Mouse (Mus musculus): ENCODE data around the gene Chmp4b. TPM values are rescaled to one million over a fixed set of nuclear protein-coding genes. Genes with fewer than 3 reads are reported as not detected.

The Chmp4b gene
- polyA plus RNA-seq (2011; ENCODE audit: insufficient read depth, insufficient read length, low read depth, missing spikeins): 116 and 125 TPM in 2 replicates

DNA sequence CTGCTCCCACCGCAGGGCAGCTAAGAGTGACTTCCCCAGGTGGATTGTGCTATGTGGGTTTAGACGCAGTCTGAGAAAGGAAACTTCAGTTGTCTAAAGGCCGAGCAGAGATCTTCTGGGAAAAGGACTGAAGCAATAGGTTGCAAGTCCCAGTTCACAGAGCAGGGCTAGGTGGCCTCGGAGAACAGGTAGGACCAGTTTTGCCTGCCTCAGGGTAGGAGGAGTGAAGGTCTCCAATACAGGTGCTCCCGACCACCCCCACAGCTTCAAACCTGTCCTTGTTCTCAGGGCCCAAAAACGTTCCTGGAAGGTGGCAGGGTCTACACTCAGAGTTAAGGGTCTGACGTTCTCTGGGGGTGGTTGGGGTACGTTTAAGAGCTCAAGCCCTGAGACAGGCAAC, at the start of gene Chmp4b:
Gene Chmp4b, plus strand, starts transcription at position 343 of the 400 bp plus-strand sequence.
- peak; percentile 95 for TF ChIP-seq EP300 (IDR thresholded peaks at IDR 0.05; ENCODE audit: insufficient read depth, low read depth, low read length)
- TF ChIP-seq CTCF (IDR thresholded peaks at IDR 0.05; ENCODE audit: low read depth, low read length): no peak
- no peak for TF ChIP-seq POLR2A (IDR thresholded peaks at IDR 0.05; ENCODE audit: insufficient read depth, low read length)
- Histone ChIP-seq H3K36me3 (ENCODE audit: control insufficient read depth, insufficient read depth, low read length, poor library complexity, severe bottlenecking) (no peaks in the 10 kb centered on the region), H3K9ac (ENCODE audit: low read depth, poor library complexity, severe bottlenecking) (no peak within 1 kb of the TSS), H3K4me3 (ENCODE audit: low read depth, low read length) (peak within 1 kb of the TSS; percentile 22), H3K9me3 (replicated peaks; ENCODE audit: control insufficient read depth, insufficient read depth, low read length, poor library complexity, severe bottlenecking) (no peaks in the 10 kb centered on the region; the same call in 1 of the 2 replicates), H3K4me1 (ENCODE audit: control insufficient read depth, insufficient read depth, low read length) (no peaks in the 10 kb centered on the region), H3K27me3 (ENCODE audit: control insufficient read depth, insufficient read depth, low read length, poor library complexity, severe bottlenecking) (no peaks in the 10 kb centered on the region), H3K27ac (ENCODE audit: insufficient read depth, low read length) (peak within 1 kb of the TSS; percentile 82)

GRCm38 (mm10) chr2:154603007-154603637, 48.4 kb upstream of the Chmp4b start:
- TF ChIP-seq EP300 (IDR thresholded peaks at IDR 0.05; ENCODE audit: insufficient read depth, low read depth, low read length) (no peak), POLR2A (IDR thresholded peaks at IDR 0.05; ENCODE audit: insufficient read depth, low read length) (no peak), CTCF (IDR thresholded peaks at IDR 0.05; ENCODE audit: low read depth, low read length) (no peak)
- Histone ChIP-seq H3K9ac (ENCODE audit: low read depth, poor library complexity, severe bottlenecking) (peak overlapping the region; percentile 58), H3K4me3 (ENCODE audit: low read depth, low read length) (peak overlapping the region; percentile 74), H3K4me1 (ENCODE audit: control insufficient read depth, insufficient read depth, low read length) (no peaks in the 10 kb centered on the region), H3K9me3 (replicated peaks; ENCODE audit: control insufficient read depth, insufficient read depth, low read length, poor library complexity, severe bottlenecking) (no peaks in the 10 kb centered on the region), H3K27ac (ENCODE audit: insufficient read depth, low read length) (no peak overlapping the region), H3K36me3 (ENCODE audit: control insufficient read depth, insufficient read depth, low read length, poor library complexity, severe bottlenecking) (no peaks in the 10 kb centered on the region), H3K27me3 (ENCODE audit: control insufficient read depth, insufficient read depth, low read length, poor library complexity, severe bottlenecking) (no peaks in the 10 kb centered on the region)

- Histone ChIP-seq H3K27ac (ENCODE audit: insufficient read depth, low read length) (no peak within 1 kb of the TSS), H3K27me3 (ENCODE audit: control insufficient read depth, insufficient read depth, low read length, poor library complexity, severe bottlenecking) (no peaks in the 10 kb centered on the region), H3K4me3 (ENCODE audit: low read depth, low read length) (peak within 1 kb of the TSS; percentile 74), H3K4me1 (ENCODE audit: control insufficient read depth, insufficient read depth, low read length) (no peaks in the 10 kb centered on the region), H3K9me3 (replicated peaks; ENCODE audit: control insufficient read depth, insufficient read depth, low read length, poor library complexity, severe bottlenecking) (no peaks in the 10 kb centered on the region), H3K9ac (ENCODE audit: low read depth, poor library complexity, severe bottlenecking) (peak within 1 kb of the TSS; percentile 58), H3K36me3 (ENCODE audit: control insufficient read depth, insufficient read depth, low read length, poor library complexity, severe bottlenecking) (no peaks in the 10 kb centered on the region)
- TF ChIP-seq CTCF (IDR thresholded peaks at IDR 0.05; ENCODE audit: low read depth, low read length) (no peak), POLR2A (IDR thresholded peaks at IDR 0.05; ENCODE audit: insufficient read depth, low read length) (no peak), EP300 (IDR thresholded peaks at IDR 0.05; ENCODE audit: insufficient read depth, low read depth, low read length) (no peak)
Measured at GRCm38 (mm10) chr2:154603638-154604153, 47.8 kb upstream of the Chmp4b start, which contains the start of gene Pxmp4. Gene Pxmp4, minus strand, starts transcription at chr2:154603708.

- no peaks in the 10 kb centered on the region for H3K9me3 ChIP-seq (replicated peaks; ENCODE audit: control insufficient read depth, insufficient read depth, low read length, poor library complexity, severe bottlenecking)
- H3K36me3 ChIP-seq (ENCODE audit: control insufficient read depth, insufficient read depth, low read length, poor library complexity, severe bottlenecking): no peaks in the 10 kb centered on the region
- peak overlapping the region; percentile 22; the same call in 1 of the 2 replicates for H3K4me3 ChIP-seq (ENCODE audit: low read depth, low read length)
- no peak overlapping the region for H3K27ac ChIP-seq (ENCODE audit: insufficient read depth, low read length)
- TF ChIP-seq CTCF (IDR thresholded peaks at IDR 0.05; ENCODE audit: low read depth, low read length) (no peak), EP300 (IDR thresholded peaks at IDR 0.05; ENCODE audit: insufficient read depth, low read depth, low read length) (no peak)
- 0 out of 2 replicates have a peak overlapping the region, but pooled peaks have one; percentile 25 for H3K9ac ChIP-seq (ENCODE audit: low read depth, poor library complexity, severe bottlenecking)
- H3K27me3 ChIP-seq (ENCODE audit: control insufficient read depth, insufficient read depth, low read length, poor library complexity, severe bottlenecking): no peaks in the 10 kb centered on the region
- H3K4me1 ChIP-seq (ENCODE audit: control insufficient read depth, insufficient read depth, low read length): no peaks in the 10 kb centered on the region
Measured at GRCm38 (mm10) chr2:154604156-154604555, 47.3 kb upstream of the Chmp4b start.

DNA sequence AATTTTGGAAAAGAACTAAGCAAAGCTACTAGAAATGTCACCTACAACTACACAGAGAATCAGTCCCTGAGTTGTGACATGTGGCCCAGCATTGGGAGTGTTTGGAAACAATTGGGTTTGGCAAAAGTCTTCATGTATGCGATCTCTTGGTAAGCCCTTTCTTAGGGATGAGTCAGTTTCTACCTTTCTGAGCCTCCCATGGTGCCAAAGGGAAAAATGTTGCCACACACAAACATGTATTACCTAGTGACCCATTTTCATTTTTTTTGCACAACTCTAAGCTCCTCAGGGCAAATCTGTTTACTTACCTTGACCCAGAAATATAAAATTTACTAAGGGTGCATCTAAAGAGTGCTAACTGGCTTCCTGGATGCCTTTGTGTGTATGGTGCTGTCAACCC, 44.5 kb upstream of the Chmp4b start:
- no peaks in the 10 kb centered on the region for H3K36me3 ChIP-seq (ENCODE audit: control insufficient read depth, insufficient read depth, low read length, poor library complexity, severe bottlenecking)
- TF ChIP-seq EP300 (IDR thresholded peaks at IDR 0.05; ENCODE audit: insufficient read depth, low read depth, low read length): no peak
- TF ChIP-seq CTCF (IDR thresholded peaks at IDR 0.05; ENCODE audit: low read depth, low read length): no peak
- TF ChIP-seq POLR2A (IDR thresholded peaks at IDR 0.05; ENCODE audit: insufficient read depth, low read length): no peak
- no peak overlapping the region for H3K9ac ChIP-seq (ENCODE audit: low read depth, poor library complexity, severe bottlenecking)
- no peaks in the 10 kb centered on the region for H3K9me3 ChIP-seq (replicated peaks; ENCODE audit: control insufficient read depth, insufficient read depth, low read length, poor library complexity, severe bottlenecking)
- no peak overlapping the region for H3K27ac ChIP-seq (ENCODE audit: insufficient read depth, low read length)
- H3K4me3 ChIP-seq (ENCODE audit: low read depth, low read length): no peak overlapping the region
- no peaks in the 10 kb centered on the region for H3K4me1 ChIP-seq (ENCODE audit: control insufficient read depth, insufficient read depth, low read length)
- no peaks in the 10 kb centered on the region for H3K27me3 ChIP-seq (ENCODE audit: control insufficient read depth, insufficient read depth, low read length, poor library complexity, severe bottlenecking)
